Mouse (Mus musculus) myocyte (in vitro differentiated cells): ENCODE results near the gene 1700021F05Rik.

Experiments used
- CEBPB ChIP-seq: IDR thresholded peaks from 2 replicates; pipeline ENCODE4 v1.6.1; 2011; ENCODE audit warnings: mild to moderate bottlenecking, moderate library complexity; ENCODE audit not compliant: poor library complexity, insufficient read depth, severe bottlenecking
- E2F4 ChIP-seq: IDR thresholded peaks from one replicate; pipeline ENCODE4 v1.6.1; 2011; ENCODE audit warnings: mild to moderate bottlenecking, control low read depth, moderate library complexity; ENCODE audit not compliant: insufficient read depth
- MAX ChIP-seq: IDR thresholded peaks from one replicate; pipeline ENCODE4 v1.6.1; 2011; ENCODE audit warnings: low read depth, mild to moderate bottlenecking, control low read depth
- MYOD1 ChIP-seq, 3 experiments: IDR thresholded peaks; one replicate each; pipeline ENCODE4 v1.6.1; 2011; ENCODE audit warnings: control low read depth in 2 of 3, low read depth in 2 of 3, mild to moderate bottlenecking in 2 of 3, moderate library complexity in 1 of 3; ENCODE audit not compliant: insufficient read length in 2 of 3, control insufficient read depth in 1 of 3
- MYOG ChIP-seq, 3 experiments: IDR thresholded peaks; one replicate each; pipeline ENCODE4 v1.6.1; 2011; ENCODE audit warnings: control low read depth in 2 of 3, low read depth in 2 of 3, mild to moderate bottlenecking in 2 of 3; ENCODE audit not compliant: insufficient read length in 2 of 3, control insufficient read depth in 1 of 3, insufficient read depth in 1 of 3
- POLR2A ChIP-seq: IDR thresholded peaks from one replicate; pipeline ENCODE4 v1.6.1; 2011; ENCODE audit warnings: low read depth, mild to moderate bottlenecking, control low read depth, moderate library complexity; ENCODE audit not compliant: insufficient read length
- POLR2AphosphoS2 ChIP-seq: IDR thresholded peaks from one replicate; pipeline ENCODE4 v1.6.1; 2011; ENCODE audit warnings: low read depth, control low read depth; ENCODE audit not compliant: insufficient read length
- REST ChIP-seq: IDR thresholded peaks from one replicate; pipeline ENCODE4 v1.6.1; 2011; ENCODE audit warnings: mild to moderate bottlenecking, control low read depth, moderate library complexity; ENCODE audit not compliant: insufficient read depth, insufficient read length
- SRF ChIP-seq: IDR thresholded peaks from one replicate; pipeline ENCODE4 v1.6.1; 2011; ENCODE audit warnings: low read depth; ENCODE audit not compliant: control insufficient read depth, insufficient read length
- TCF12 ChIP-seq: IDR thresholded peaks from one replicate; pipeline ENCODE4 v1.6.1; 2011; ENCODE audit warnings: mild to moderate bottlenecking, control low read depth; ENCODE audit not compliant: poor library complexity, insufficient read depth, severe bottlenecking
- TCF3 ChIP-seq: IDR thresholded peaks from one replicate; pipeline ENCODE4 v1.6.1; 2011; ENCODE audit warnings: low read depth, control low read depth; ENCODE audit not compliant: insufficient read length
- USF1 ChIP-seq: IDR thresholded peaks from one replicate; pipeline ENCODE4 v1.6.1; 2011; ENCODE audit warnings: low read depth, mild to moderate bottlenecking, control low read depth, moderate library complexity

GRCm38 (mm10) chr10:43560765-43561164 lies 20.0 kb upstream of the 1700021F05Rik start:
- no peak for TF ChIP-seq TCF12
- TF ChIP-seq POLR2A, result no peak
- no peak for TF ChIP-seq POLR2AphosphoS2
- no peak for TF ChIP-seq CEBPB
- TF ChIP-seq USF1, result no peak
- no peak for TF ChIP-seq MYOD1 (IDR thresholded peaks at IDR 0.05; ENCODE audit: control insufficient read depth in 1 of 3, insufficient read length in 2 of 3, low read depth in 2 of 3)
- no peak for TF ChIP-seq E2F4
- no peak for TF ChIP-seq SRF
- no peak for TF ChIP-seq TCF3
- TF ChIP-seq MAX, result no peak
- TF ChIP-seq MYOG (IDR thresholded peaks at IDR 0.05; ENCODE audit: control insufficient read depth in 1 of 3, insufficient read depth in 1 of 3, insufficient read length in 2 of 3, low read depth in 2 of 3), result no peak
- no peak for TF ChIP-seq REST
